Mouse (Mus musculus) CH12.LX (cell line): Measurements from ENCODE around the gene Pon1.

Experiments
- BHLHE40 ChIP-seq: IDR thresholded peaks from 2 replicates; pipeline ENCODE4 v1.6.1; 2011; ENCODE audit warnings: mild to moderate bottlenecking, low read depth, low read length, improper control_type of control experiment
- CTCF ChIP-seq, 2 experiments: IDR thresholded peaks in 1 of 2; conservative IDR thresholded peaks in 1 of 2; 2 replicates each; pipeline ENCODE4 v1.5.1; 2011 to 2012; ENCODE audit warnings: low read depth in 2 of 2, low read length in 2 of 2, improper control_type of control experiment in 1 of 2, inconsistent platforms in 1 of 2, mild to moderate bottlenecking in 1 of 2, moderate library complexity in 1 of 2
- POLR2A ChIP-seq: IDR thresholded peaks from 2 replicates; pipeline ENCODE4 v1.6.1; 2011; ENCODE audit warnings: low read depth, mild to moderate bottlenecking, improper control_type of control experiment, low read length
- POLR2AphosphoS2 ChIP-seq: IDR thresholded peaks from 2 replicates; pipeline ENCODE4 v1.6.1; 2011; ENCODE audit warnings: low read depth, low read length, improper control_type of control experiment

GRCm38 (mm10) chr6:5154786-5155185 is 39.0 kb downstream of the Pon1 start:
- TF ChIP-seq CTCF (conservative IDR thresholded peaks at IDR 0.05 in 1 of 2, IDR thresholded peaks at IDR 0.05 in 1 of 2; ENCODE audit: low read depth in 2 of 2, low read length in 2 of 2) (no peak), POLR2A (no peak), POLR2AphosphoS2 (no peak), BHLHE40 (no peak)
